Mouse (Mus musculus) midbrain, embryonic 10.5 days (tissue): Measurements from ENCODE around the gene Dhx8. TPM values are rescaled to one million over a fixed set of nuclear protein-coding genes. Genes with fewer than 3 reads are reported as not detected.

Source experiments
- DNase-seq: peaks from one replicate; pipeline ENCODE4 v3.0.0-alpha.2; 2017; ENCODE audit warnings: low spot score
- H3K27ac ChIP-seq: fragments of 300-500 bp; sonication (generic); replicated peaks from 2 replicates; pipeline ENCODE4 v1.5.1; 2016; ENCODE audit warnings: mild to moderate bottlenecking
- H3K27me3 ChIP-seq: fragments of 300-500 bp; sonication (generic); 2 replicates; pipeline ENCODE4 v1.6.1; 2016; ENCODE audit warnings: low read depth, mild to moderate bottlenecking; ENCODE audit not compliant: poor library complexity, severe bottlenecking
- H3K36me3 ChIP-seq: fragments of 300-500 bp; sonication (generic); 2 replicates; pipeline ENCODE4 v1.6.1; 2016; ENCODE audit warnings: mild to moderate bottlenecking, moderate library complexity
- H3K4me1 ChIP-seq: fragments of 300-500 bp; sonication (generic); 2 replicates; pipeline ENCODE4 v1.6.1; 2016
- H3K4me3 ChIP-seq: fragments of 300-500 bp; sonication (generic); 2 replicates; pipeline ENCODE4 v1.5.1; 2016; ENCODE audit warnings: mild to moderate bottlenecking, moderate library complexity
- H3K9me3 ChIP-seq: fragments of 300-500 bp; sonication (generic); replicated peaks from 2 replicates; pipeline ENCODE4 v1.6.1; 2016; ENCODE audit warnings: mild to moderate bottlenecking
- WGBS: fragments of 180-500 bp; shearing (Covaris S2); methylation state at CpG from one replicate; pipeline ENCODE4 v1.1.7; 2016; 5-methylcytosine and 5-hydroxymethylcytosine counted together
- polyA plus RNA-seq: library from polyadenylated mRNA; unstranded; fragments of >200 nt; fragmentation: Nextera tagmentation; extraction: Ambion mirVana; gene quantifications from 2 replicates; pipeline ENCODE4 v1.2.1, GENCODE M21; 2016

Gene Dhx8
- polyA plus RNA-seq, 1 experiment from 2014 or later: 40.0 TPM

DNA sequence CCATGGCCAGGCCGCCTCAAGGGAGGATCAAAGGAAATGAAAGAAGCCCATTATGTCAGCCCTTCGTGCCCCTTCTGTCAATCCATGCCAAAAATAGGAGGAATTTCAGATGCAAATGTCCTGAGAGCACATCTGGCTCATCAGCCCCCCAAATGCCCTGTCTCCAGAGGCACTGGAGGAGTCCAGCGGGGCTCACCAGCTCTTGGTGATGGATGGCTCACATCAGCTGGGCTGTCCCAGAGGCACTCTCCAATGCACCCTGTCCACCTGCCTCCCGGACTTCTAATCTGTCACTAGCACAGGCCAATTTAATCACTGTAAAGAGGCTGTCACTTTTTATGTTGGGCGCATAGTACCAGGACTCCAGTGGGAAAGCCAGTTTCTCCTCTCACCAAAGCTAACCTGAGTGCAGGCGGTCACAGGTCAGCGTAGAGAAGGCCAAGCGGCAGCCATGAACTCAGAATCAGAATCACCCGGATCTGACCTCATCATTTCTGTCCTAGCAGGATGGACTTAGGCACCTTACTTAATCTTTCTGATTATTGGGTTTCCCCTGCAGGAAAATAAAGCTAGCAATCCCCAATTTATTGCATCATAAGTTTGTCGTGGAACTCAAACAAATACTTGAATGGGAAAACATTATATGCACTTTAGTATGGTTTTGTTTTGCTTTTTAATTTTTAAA lies 25.8 kb upstream of the Dhx8 start:
- Histone ChIP-seq H3K9me3 (no peaks in the 10 kb centered on the region), H3K4me1 (0 out of 2 replicates have a peak, but pooled peaks cover 5% of the 10 kb centered on the region), H3K36me3 (no peaks in the 10 kb centered on the region), H3K4me3 (no peak overlapping the region), H3K27me3 (no peaks in the 10 kb centered on the region), H3K27ac (no peak overlapping the region)
- no peak for DNase-seq
- 87% methylated on average over 10 of the region's 10 CpGs for WGBS

DNA sequence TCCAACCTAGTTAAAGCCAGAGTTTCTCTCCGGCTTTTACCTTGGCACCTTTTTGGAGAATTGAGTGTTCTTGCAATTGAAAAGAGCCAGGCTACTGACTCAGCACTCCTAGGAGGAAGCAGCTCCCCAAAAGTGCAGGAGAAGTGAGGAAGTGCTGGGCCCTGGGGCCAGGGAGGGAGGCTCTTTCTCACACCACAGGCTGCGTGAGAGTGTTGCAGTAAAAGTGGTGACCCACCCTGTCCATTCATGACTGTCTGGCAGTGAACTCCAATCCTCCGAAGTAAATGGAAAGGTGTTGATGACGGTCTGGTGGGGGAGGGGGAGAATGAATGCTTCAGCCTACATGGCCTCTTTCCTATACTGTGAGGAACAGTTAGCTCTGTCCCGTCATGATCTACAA lies 24.2 kb upstream of the Dhx8 start:
- no peak overlapping the region for H3K27ac ChIP-seq
- WGBS: 66% methylated on average over 5 of the region's 5 CpGs

DNA sequence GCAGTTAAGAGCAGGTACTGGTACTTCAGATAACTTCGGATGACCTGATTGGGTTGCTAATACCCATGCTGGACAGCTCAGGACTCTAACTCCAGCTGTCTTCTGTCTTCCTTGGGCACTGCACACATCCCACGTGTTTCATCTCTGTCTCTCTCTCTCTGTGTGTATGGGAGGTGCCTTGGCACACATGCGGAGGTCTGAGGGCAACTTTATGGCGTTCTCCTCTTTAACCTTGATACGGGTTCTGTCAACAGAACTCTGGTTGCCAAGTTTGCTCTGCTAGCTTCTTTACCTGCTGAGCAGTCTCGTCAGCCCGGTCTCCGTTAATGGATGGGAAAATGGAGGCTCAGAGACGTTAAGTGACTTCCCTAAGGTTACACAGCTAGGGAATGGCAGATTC lies 19.9 kb upstream of the Dhx8 start:
- Histone ChIP-seq H3K4me1 (no peaks in the 10 kb centered on the region), H3K27ac (no peak overlapping the region), H3K27me3 (no peaks in the 10 kb centered on the region), H3K9me3 (no peaks in the 10 kb centered on the region), H3K36me3 (no peaks in the 10 kb centered on the region), H3K4me3 (no peak overlapping the region)
- 86% methylated on average over 9 of the region's 9 CpGs for WGBS
- no peak for DNase-seq

More for the DNA sequence above, 24.2 kb upstream of the Dhx8 start:
- H3K27me3 ChIP-seq: no peaks in the 10 kb centered on the region
- no peaks in the 10 kb centered on the region for H3K9me3 ChIP-seq
- H3K4me1 ChIP-seq: 0 out of 2 replicates have a peak, but pooled peaks cover 5% of the 10 kb centered on the region
- DNase-seq: no peak
- no peak overlapping the region for H3K4me3 ChIP-seq
- no peaks in the 10 kb centered on the region for H3K36me3 ChIP-seq

- Histone ChIP-seq H3K4me1 (peaks cover 7% of the 10 kb centered on the region), H3K27me3 (no peaks in the 10 kb centered on the region), H3K9me3 (no peaks in the 10 kb centered on the region), H3K36me3 (no peaks in the 10 kb centered on the region), H3K27ac (no peak overlapping the region), H3K4me3 (no peak overlapping the region)
- DNase-seq: no peak
- 87% methylated on average over 7 of the region's 7 CpGs for WGBS
Observed at GRCm38 (mm10) chr11:101714012-101714411, 18.7 kb upstream of the Dhx8 start.

GRCm38 (mm10) chr11:101718324-101718723 lies 14.4 kb upstream of the Dhx8 start:
- Histone ChIP-seq H3K27me3 (no peaks in the 10 kb centered on the region), H3K9me3 (no peaks in the 10 kb centered on the region), H3K4me1 (peaks cover 7% of the 10 kb centered on the region), H3K4me3 (no peak overlapping the region), H3K27ac (no peak overlapping the region), H3K36me3 (no peaks in the 10 kb centered on the region)
- WGBS: 54% methylated on average over 4 of the region's 4 CpGs
- no peak for DNase-seq

DNA sequence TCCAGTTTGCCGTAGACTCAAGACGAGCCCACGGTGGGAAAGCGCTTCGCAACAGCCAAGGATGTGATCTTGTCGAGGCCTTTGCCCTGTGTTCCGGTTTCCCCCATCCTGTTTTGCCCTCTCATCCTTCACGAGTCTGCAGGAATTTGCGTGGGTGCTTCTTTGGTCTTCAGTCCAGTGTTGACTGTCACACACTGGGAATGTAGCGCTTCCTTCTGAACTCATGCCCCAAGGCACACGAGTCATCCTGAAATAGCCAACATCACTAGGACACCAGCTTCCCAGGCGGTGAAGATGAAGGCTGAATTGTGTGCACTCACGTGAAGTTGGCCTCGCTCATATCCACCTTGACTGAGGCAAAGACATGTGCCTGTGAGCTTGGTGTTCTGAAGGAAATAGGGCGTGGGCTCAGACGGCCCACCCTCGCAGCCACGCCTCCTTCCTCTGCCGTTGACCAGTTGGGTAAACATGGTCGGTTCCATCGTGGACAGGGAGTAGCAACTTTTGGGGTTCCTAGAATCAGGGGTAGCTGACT lies 12.7 kb upstream of the Dhx8 start:
- Histone ChIP-seq H3K27me3 (no peaks in the 10 kb centered on the region), H3K9me3 (no peaks in the 10 kb centered on the region), H3K4me3 (no peak overlapping the region), H3K36me3 (no peaks in the 10 kb centered on the region), H3K27ac (no peak overlapping the region), H3K4me1 (peaks cover 7% of the 10 kb centered on the region)
- DNase-seq: no peak
- 84% methylated on average over 21 of the region's 21 CpGs for WGBS

DNA sequence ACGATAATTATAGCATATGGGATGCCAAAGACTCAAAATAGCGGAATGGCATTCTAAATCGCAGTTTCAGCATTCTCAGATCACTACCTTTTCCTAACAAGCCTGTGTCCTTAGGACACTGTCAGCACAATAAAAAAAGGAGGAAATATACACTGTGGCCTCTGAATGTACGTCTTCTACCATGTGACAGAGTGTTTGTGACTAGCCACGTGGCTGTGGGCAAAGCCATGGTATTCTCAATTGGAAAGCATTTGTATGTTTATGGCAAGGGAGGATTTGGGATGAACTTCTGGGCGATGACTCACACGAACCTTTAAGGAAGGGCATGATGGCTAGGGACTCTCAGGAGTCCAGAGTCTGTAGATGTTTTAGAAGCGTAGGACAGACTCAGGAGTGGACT lies 7.7 kb upstream of the Dhx8 start:
- H3K36me3 ChIP-seq: no peaks in the 10 kb centered on the region
- no peak overlapping the region for H3K4me3 ChIP-seq
- H3K4me1 ChIP-seq: peaks cover 10% of the 10 kb centered on the region
- H3K27me3 ChIP-seq: no peaks in the 10 kb centered on the region
- H3K27ac ChIP-seq: no peak overlapping the region
- WGBS: 88% methylated on average over 8 of the region's 8 CpGs
- H3K9me3 ChIP-seq: no peaks in the 10 kb centered on the region
- no peak for DNase-seq

DNA sequence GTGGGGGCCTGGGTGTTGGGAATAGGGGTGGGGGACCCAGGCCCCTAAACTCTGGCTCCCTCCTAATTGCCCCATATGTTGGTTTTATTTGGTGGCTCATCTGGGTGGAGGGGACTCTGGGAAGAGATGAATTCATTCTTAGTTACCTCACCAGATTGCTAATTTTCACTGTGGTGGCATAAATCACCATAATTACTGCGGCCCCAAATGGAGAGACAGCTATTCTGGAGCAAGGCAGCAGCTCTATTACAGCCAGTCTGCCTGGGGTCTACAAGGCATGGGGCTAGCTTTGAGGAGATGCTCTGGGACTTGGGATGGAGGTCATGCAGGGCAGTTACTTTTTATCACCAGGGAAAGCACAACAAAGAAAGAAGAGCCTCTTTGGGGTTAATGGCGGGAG lies 6.0 kb upstream of the Dhx8 start:
- DNase-seq: no peak
- H3K4me1 ChIP-seq: peaks cover 10% of the 10 kb centered on the region
- 40% methylated on average over 2 of the region's 2 CpGs for WGBS
- no peaks in the 10 kb centered on the region for H3K27me3 ChIP-seq
- H3K9me3 ChIP-seq: no peaks in the 10 kb centered on the region
- H3K27ac ChIP-seq: peak overlapping the region; percentile 46
- no peaks in the 10 kb centered on the region for H3K36me3 ChIP-seq
- H3K4me3 ChIP-seq: no peak overlapping the region

GRCm38 (mm10) chr11:101729308-101729707 lies 3.4 kb upstream of the Dhx8 start:
- no peak overlapping the region for H3K4me3 ChIP-seq
- no peaks in the 10 kb centered on the region for H3K9me3 ChIP-seq
- DNase-seq: no peak
- WGBS: 74% methylated on average over 3 of the region's 3 CpGs
- no peaks in the 10 kb centered on the region for H3K27me3 ChIP-seq
- H3K36me3 ChIP-seq: peaks cover under 1% of the 10 kb centered on the region; the same call in 1 of the 2 replicates
- no peak overlapping the region for H3K27ac ChIP-seq
- peaks cover 25% of the 10 kb centered on the region for H3K4me1 ChIP-seq

DNA sequence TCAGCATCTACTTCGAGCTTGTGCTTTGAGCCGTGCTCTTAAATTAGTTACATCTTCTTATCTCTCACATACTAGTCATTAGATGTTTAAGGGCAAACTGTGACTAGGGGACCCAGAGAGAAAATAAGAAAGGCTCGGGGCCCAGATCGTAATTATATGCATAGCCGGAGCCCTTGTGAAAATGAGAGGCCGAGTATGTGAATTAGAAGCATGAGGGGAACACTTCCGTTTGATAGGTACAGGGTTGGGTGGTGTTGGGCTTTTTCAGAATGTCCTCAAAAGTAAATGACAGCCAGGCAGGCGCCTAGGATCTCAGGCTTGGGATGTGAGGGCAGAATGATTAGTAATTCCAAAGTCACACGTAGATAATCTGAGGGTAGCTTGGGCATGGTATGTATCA lies 877 bp downstream of the Dhx8 start:
- Histone ChIP-seq H3K4me1 (peaks cover 16% of the 10 kb centered on the region), H3K27ac (peak overlapping the region; percentile 84), H3K36me3 (peaks cover 44% of the 10 kb centered on the region), H3K27me3 (no peaks in the 10 kb centered on the region), H3K9me3 (no peaks in the 10 kb centered on the region), H3K4me3 (peak overlapping the region; percentile 70)
- 42% methylated on average over 9 of the region's 9 CpGs for WGBS
- DNase-seq: no peak

- Histone ChIP-seq H3K9me3 (no peaks in the 10 kb centered on the region), H3K27me3 (no peaks in the 10 kb centered on the region), H3K36me3 (peaks cover 98% of the 10 kb centered on the region), H3K27ac (no peak overlapping the region), H3K4me1 (no peaks in the 10 kb centered on the region), H3K4me3 (no peak overlapping the region)
- 96% methylated on average over 8 of the region's 8 CpGs for WGBS
- no peak for DNase-seq
Observed at GRCm38 (mm10) chr11:101756616-101757015, 23.9 kb downstream of the Dhx8 start.

GRCm38 (mm10) chr11:101757366-101757765 lies 24.6 kb downstream of the Dhx8 start:
- Histone ChIP-seq H3K4me3 (no peak overlapping the region), H3K36me3 (peaks cover 98% of the 10 kb centered on the region), H3K4me1 (no peaks in the 10 kb centered on the region), H3K27ac (no peak overlapping the region), H3K9me3 (no peaks in the 10 kb centered on the region), H3K27me3 (no peaks in the 10 kb centered on the region)
- DNase-seq: no peak
- 93% methylated on average over 8 of the region's 8 CpGs for WGBS

GRCm38 (mm10) chr11:101758431-101758830 lies 25.7 kb downstream of the Dhx8 start:
- H3K9me3 ChIP-seq: no peaks in the 10 kb centered on the region

More at GRCm38 (mm10) chr11:101758431-101758830, 25.7 kb downstream of the Dhx8 start:
- DNase-seq: no peak
- Histone ChIP-seq H3K27ac (no peak overlapping the region), H3K36me3 (peaks cover 96% of the 10 kb centered on the region), H3K4me1 (no peaks in the 10 kb centered on the region), H3K4me3 (no peak overlapping the region), H3K27me3 (no peaks in the 10 kb centered on the region)
- WGBS: 89% methylated on average over 5 of the region's 5 CpGs
